Mouse (Mus musculus): ENCODE measurements around the gene Naaladl2.

- TF ChIP-seq CTCF (IDR thresholded peaks at IDR 0.05; ENCODE audit: low read depth): no peak
- no peak for TF ChIP-seq EP300 (IDR thresholded peaks at IDR 0.05; ENCODE audit: low read depth)
Measured at GRCm38 (mm10) chr3:24463941-24464340, 680.1 kb downstream of the Naaladl2 start.
